Mouse (Mus musculus) heart, adult 2 months (tissue): ENCODE results near the gene Ptger3.

Experiments
- CTCF ChIP-seq: fragments of 200-600 bp; IDR thresholded peaks from 2 replicates; pipeline ENCODE4 v1.8.1; 2022; ENCODE audit warnings: antibody characterized with exemption, mild to moderate bottlenecking, moderate library complexity
- POLR2A ChIP-seq: fragments of 200-500 bp; IDR thresholded peaks from 2 replicates; pipeline ENCODE4 v1.6.1; 2011; ENCODE audit warnings: mild to moderate bottlenecking, low read depth, low read length, control low read depth; ENCODE audit not compliant: insufficient read depth

DNA sequence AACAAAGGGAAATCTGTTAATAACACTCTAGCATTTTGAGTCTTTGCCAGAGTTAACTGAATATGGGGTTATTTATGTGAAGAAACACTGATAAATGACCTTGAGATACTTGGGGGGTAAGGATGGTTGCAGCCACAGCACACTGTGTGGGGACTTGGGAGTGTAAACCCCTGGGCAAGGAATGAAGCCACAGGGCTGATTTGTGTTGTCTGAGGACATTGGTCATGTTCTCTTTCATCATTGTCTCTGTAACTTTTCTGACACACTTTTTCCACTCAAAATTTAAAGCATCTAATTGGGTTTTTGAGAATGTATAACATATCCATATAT, 38.7 kb downstream of the Ptger3 start:
- TF ChIP-seq CTCF (no peak), POLR2A (no peak)
